Mouse (Mus musculus): ENCODE measurements around the gene Pcnp. TPM values are rescaled to one million over a fixed set of nuclear protein-coding genes. Genes with fewer than 3 reads are reported as not detected.
"Not testable (repeated sequence)": the region's sequence is repeated elsewhere in the genome, so short reads cannot be mapped to it uniquely, and the experiment has no call there.

Pcnp gene
- polyA plus RNA-seq (2012; rRNA removed), result 15.0 and 16.0 TPM in 2 replicates

DNA sequence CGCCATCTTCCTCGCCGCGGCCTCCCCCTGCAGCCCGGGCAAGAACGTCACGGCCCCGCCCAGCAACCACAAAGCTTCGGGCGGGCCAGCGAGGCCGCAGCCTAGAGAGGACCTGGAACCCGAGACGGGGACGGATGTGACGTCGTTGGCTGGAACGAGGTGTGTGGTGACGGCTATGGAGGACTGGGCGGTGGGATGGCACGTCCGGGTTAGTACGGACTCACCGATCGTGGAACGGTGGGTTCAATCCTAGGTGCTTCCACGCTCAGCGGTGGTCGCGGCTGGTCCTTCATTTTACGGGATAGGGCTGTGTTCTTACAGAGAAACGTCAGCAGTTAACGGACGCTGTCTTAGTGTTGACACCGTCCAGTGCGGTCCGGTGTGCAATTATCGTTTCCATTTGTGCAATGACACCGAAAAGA is at the start of gene Pcnp:
Gene Pcnp, minus strand, starts transcription at position 79 of the 422 bp plus-strand sequence.
- WGBS, result under 1% methylated on average over 39 of the region's 39 CpGs
- DNase-seq (ENCODE audit: low read depth, low spot score), result peak; percentile 97

DNA sequence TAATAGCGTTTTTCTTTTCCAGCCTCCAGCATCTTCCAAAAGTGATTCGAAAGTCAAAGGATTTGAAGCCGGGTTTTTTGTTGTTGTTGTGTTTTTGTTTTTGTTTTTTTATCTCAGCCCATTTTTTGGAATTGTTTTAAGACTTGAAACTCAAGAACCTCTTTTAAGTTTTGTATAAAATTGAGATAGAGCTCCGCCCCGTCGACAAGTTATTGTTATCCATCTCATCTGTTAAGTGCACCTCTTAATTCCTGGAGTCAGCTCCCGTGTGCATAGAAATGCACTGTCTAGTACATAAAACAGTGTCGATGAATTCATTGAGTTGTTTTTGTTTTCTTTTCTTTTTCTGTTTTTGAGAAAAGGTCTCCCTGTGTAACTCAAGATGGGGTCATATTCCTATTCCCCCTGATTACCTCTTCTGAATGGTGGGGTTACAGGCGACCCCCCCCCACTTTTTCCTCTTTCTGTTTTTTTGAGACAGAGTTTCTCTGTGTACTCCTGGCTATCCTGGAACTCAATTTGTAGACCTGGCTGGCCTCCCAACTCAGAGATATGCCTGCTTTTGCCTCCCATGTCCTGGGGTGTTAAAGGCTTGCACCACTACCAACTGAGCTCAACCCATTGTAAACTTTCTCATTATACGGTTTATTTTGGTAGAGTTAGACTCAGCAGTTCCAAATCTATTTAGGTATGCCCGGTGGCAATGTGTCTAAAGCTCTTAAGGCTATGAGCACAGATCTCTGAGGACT is 46.8 kb upstream of the Pcnp start:
- WGBS, result 5% methylated on average over 11 of the region's 11 CpGs
- no peak for DNase-seq (ENCODE audit: low read depth, low spot score)

DNA sequence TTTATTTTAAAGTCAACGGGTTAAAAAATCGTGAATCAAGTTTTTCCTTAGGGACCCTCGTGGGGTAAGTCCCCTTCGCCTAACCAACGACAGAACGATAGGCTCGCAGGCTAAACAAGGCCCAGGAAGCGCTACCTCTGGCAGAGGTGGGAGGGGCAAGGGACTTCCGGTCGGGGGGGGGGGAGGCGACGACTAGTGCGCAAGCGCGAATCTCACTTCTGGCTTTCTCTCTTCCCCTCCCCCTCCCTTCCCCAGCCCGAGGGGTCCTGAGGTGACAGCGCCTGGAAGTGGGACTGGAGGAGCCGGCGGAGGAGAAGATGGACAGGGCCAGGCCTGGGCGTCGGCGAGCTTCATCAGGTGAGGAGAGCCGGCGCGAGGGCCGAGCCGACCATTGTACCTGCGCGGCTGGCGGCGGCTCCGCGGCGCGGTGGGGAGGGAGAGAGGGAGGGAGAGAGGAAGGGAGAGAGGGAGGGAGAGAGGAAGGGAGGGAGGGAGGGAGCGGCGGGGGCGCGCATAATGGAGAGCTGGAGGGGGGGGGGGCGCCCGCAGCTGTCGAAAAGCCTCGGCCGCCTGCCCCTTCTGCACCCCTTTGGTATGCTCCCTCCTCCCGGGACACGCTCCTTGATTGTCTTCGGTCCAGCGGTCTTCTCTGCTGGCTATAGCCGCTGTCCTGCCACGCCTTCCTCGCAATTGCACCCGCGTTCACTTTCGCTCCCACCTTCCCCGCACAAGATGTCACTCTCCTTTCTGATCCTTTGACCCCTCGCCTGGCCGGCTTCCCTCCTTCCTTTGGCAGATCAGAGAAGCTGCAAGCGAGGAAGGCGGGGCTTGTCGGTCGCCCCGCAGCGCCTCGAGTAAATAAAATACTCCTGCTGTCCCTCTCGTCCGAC is 45.9 kb upstream of the Pcnp start:
- peak; percentile 51 for DNase-seq (ENCODE audit: low read depth, low spot score)
- under 1% methylated on average over 56 of the region's 66 CpGs for whole genome bisulfite sequencing

- DNase-seq (ENCODE audit: low read depth, low spot score), result no peak
- WGBS, result 79% methylated on average over 5 of the region's 5 CpGs
These were observed 45.0 kb upstream of the Pcnp start for GRCm38 (mm10) chr16:56074565-56074964.

- WGBS, result 79% methylated on average over 1 of the region's 1 CpGs
- DNase-seq (ENCODE audit: low read depth, low spot score), result no peak
These were observed 44.6 kb upstream of the Pcnp start for GRCm38 (mm10) chr16:56074122-56074521.

GRCm38 (mm10) chr16:56073150-56073549 is 43.6 kb upstream of the Pcnp start:
- 95% methylated on average over 6 of the region's 6 CpGs for WGBS
- not testable (repeated sequence) for DNase-seq (ENCODE audit: low read depth, low spot score)

GRCm38 (mm10) chr16:56072533-56072932 is 43.0 kb upstream of the Pcnp start:
- 78% methylated on average over 6 of the region's 6 CpGs for WGBS
- no peak for DNase-seq (ENCODE audit: low read depth, low spot score)

DNA sequence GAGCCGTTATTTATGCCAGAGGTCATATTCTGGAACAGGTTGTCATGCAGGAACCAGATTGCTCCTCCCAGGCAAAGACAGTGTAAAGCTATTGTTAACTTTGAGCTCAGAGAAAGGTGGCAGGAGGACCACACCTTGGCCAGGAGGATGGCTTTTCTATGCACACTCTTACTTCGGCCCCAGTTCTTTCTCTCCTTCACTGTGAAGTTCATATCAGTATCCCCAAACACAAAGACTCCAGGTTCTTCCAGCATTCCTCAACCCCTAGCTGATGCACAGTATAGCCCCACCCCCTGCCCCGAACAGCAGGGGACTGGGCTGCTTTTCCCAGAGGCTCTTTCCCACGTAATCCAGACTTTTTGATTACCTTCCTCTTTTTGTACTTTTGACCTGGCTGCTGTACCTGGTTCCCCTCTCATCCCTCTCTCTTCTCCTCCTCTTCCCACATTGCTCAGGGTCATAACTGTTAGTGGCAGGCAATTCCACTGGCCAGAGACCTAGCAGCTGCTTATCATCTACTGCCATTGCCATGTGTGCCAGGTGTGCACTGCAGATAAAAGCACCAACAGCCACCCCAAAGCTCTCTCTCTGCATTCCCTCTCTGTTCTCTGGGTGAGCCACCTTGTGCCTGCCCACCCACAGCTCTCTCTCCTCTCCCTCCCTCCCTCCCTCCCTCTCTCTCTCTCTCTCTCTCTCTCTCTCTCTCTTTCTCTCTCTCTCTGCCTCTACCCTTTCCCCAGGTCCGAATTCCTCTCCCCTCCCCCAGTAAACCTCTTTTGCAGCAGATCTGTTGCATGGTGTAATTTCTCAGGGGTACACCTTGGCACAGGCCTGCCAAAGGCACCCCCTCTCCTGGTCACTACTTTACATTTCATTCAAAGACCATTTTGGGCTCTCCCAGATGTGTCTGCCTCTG is 42.0 kb upstream of the Pcnp start:
- 33% methylated on average over 5 of the region's 5 CpGs for WGBS
- DNase-seq (ENCODE audit: low read depth, low spot score), result no peak

DNA sequence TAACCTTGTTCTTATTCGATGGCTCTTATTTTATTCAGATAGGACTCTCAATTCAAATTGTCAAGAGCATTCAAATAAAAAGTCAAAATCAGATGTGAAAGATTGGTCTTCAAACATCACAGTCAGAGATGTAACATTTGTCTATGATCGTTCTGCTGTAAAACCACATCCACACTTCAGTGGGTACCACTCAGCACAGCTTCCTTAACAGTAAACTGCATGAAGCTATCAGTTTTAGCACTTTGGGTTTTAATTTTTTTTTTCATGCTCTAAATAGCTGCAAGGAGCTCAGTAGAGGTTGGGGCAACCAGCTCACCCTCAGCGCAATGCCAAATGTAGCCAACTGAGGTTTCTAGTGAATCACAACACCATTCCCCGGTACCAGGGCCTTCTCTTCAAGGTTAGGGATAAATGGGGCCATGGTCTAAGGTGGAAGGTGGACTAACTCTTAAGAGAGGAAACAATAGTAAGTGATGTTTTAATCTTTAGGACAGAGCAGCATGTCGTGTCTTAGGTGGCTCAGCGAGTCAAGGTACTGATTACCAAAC is 39.1 kb upstream of the Pcnp start:
- WGBS, result 86% methylated on average over 6 of the region's 6 CpGs
- no peak for DNase-seq (ENCODE audit: low read depth, low spot score)

GRCm38 (mm10) chr16:56066113-56066512 is 36.6 kb upstream of the Pcnp start:
- WGBS, result 56% methylated on average over 8 of the region's 8 CpGs
- no peak for DNase-seq (ENCODE audit: low read depth, low spot score)

DNA sequence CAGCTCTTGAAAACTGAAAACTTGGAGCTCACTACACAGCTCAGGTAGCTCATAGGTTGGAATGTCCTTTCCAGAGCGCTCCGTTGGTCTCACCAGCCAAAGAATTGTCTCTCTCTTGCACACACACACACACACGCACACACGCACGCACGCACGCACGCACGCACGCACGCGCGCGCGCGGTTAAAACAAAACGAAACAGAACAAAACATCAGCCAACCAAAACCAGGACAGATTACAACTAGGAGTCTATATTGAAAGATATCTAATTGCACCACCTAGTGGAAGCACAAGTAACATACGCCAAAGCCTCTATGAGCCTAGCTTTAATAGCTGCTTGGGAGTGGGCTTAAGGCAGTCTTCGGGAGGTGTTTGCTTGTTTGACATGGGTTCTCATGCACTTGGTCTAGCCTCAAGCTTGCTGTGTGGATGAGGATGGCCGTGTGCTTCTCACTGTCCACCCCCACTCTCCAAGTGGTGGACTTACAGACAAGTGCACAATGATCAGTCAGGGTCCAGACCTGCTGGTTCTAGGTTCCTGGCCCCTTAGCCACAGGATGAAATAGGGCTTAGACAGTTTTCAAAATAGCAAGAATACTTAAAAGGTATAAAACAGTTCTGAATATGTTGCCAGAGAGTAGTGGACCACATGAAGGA is 34.9 kb upstream of the Pcnp start:
- peak; percentile 35 for DNase-seq (ENCODE audit: low read depth, low spot score)
- WGBS, result 1% methylated on average over 20 of the region's 20 CpGs

- WGBS, result 63% methylated on average over 11 of the region's 11 CpGs
- DNase-seq (ENCODE audit: low read depth, low spot score), result no peak
These were observed 33.4 kb upstream of the Pcnp start for GRCm38 (mm10) chr16:56062981-56063380.

GRCm38 (mm10) chr16:56061995-56062594 is 32.6 kb upstream of the Pcnp start:
- no peak for DNase-seq (ENCODE audit: low read depth, low spot score)
- WGBS, result 71% methylated on average over 7 of the region's 7 CpGs

DNA sequence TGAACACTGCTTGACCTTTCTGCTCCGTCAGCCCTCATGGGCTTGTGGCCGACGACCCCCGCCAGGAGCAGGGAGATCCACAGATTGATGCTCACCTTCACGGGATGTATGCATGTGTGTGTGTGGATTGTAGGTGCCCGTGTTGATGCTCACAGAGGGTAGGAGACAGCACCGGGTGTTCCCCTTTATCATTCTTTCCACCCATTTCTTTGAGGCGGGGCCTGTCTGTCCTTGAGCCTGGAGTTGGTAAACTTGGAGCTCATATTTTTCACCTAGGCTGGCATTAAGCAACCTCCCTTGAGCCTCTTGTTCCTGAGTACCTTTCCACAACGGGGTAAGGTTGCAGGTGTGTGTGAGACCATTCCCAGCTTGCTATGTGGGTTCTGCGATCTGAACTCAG is 28.6 kb upstream of the Pcnp start:
- no peak for DNase-seq (ENCODE audit: low read depth, low spot score)
- 73% methylated on average over 10 of the region's 10 CpGs for WGBS

GRCm38 (mm10) chr16:56056944-56057590 is 27.5 kb upstream of the Pcnp start:
- DNase-seq (ENCODE audit: low read depth, low spot score), result no peak
- 71% methylated on average over 7 of the region's 7 CpGs for WGBS

DNA sequence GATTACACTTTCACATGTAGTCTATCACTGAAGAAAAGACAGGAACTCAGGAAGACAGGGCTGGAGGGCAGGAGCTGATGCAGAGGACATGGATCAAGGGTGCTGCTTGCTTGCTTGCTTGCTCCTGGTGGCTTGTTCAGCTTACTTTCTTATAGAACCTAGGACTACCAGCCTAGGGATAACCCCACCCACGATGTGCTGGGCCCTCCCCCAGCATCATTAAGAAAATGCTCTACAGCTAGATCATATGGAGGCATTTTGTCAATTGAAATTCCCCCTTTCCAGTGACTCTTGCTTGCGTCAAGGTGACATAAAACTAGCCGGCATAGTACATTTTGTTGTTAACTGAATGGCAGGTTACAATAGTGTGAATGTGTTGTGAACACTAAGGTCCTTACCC is 26.4 kb upstream of the Pcnp start:
- WGBS, result 79% methylated on average over 3 of the region's 3 CpGs
- DNase-seq (ENCODE audit: low read depth, low spot score), result no peak

DNA sequence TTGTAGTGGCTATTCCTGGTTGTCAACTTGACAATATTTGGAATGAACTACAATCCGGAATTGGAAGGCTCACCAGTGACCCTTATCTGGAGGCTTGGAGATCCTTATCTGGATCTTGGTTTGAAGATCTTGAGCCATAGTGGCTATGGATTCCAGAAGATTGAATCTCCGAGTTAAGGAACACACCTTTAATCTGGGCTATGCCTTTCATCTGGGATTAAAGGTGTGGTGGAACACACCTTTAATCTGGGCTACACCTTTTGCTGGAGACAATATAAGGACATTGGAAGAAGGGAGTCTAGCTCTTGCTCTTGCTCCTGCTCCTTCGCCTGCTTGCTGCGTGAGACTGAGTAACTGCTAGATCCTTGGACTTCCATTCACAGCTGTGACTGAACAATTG is 18.5 kb upstream of the Pcnp start, which contains the start of gene Senp7:
Gene Senp7, plus strand, starts transcription at position 301 of the 400 bp plus-strand sequence.
- not testable (repeated sequence) for DNase-seq (ENCODE audit: low read depth, low spot score)
- no CpG with 5 or more reads among the region's 4 CpGs for WGBS

- no peak for DNase-seq (ENCODE audit: low read depth, low spot score)
These were observed 8.6 kb upstream of the Pcnp start for GRCm38 (mm10) chr16:56038090-56038489.

More at GRCm38 (mm10) chr16:56038090-56038489, 8.6 kb upstream of the Pcnp start:
- 26% methylated on average over 8 of the region's 8 CpGs for WGBS
